Mouse (Mus musculus) heart, postnatal 14 days (tissue): ENCODE measurements around the gene Gm43738. TPM values are rescaled to one million over a fixed set of nuclear protein-coding genes. Genes with fewer than 3 reads are reported as not detected.
A peak's percentile ranks its signal among the peaks of the same experiment; 100 is the strongest.

Experiments used
- DNase-seq, 2 experiments: peaks; one replicate each; pipeline ENCODE4 v3.0.0; 2021 to 2022
- intact Hi-C: fragments of 180-260 bp; cut with DNase I; formaldehyde crosslinking; loops from one replicate; pipeline ENCODE4 v1.15.1; 2025
- long read RNA-seq, 2 experiments: library from polyadenylated mRNA; stranded (forward); transcript quantifications; one replicate each; pipeline ENCODE4 v2.0.0; 2021
- total RNA-seq, 2 experiments: library from RNA; stranded (reverse); gene quantifications; 2 replicates each; pipeline ENCODE4 v1.2.3; 2021

Gm43738 gene
- not detected for total RNA-seq
- long read RNA-seq, experiment 1, partial matches to known transcripts = 0 of 2 reads
- long read RNA-seq, experiment 1, other reads (novel, unspliced or antisense) = 2 of 2 reads
- long read RNA-seq, experiment 2, partial matches to known transcripts = 0 of 2 reads
- long read RNA-seq, experiment 2, other reads (novel, unspliced or antisense) = 2 of 2 reads

GRCm38 (mm10) chr3:89100811-89101210, at the start of gene Gm43738:
TSS of gene Gm43738 (minus strand) at chr3:89101099.
- no peak for DNase-seq
- intact Hi-C loops = loop anchor here (5.0 kb wide), 1 partner anchor 66 kb away; no protein-coding TSS in a partner anchor

- no peak for DNase-seq
- intact Hi-C loops = no loop called here
These were observed 47.7 kb upstream of the Gm43738 start for GRCm38 (mm10) chr3:89148567-89148966.

DNA sequence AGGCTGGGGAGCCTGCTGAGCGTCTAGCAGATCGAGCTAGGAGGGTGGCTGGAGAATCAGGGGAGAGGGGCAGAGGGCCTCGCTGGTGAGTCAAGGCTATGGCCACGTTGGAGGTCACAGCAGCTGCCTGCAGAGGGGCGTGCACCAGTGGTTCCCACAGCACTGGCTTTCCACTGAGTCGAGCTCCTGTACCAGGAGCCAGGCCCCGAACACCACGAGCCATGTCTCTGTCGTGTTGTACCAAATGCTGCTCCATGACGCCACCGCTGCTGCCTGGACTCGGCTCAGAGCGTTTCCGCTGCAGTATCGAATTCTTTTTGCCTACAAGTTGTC, 47.0 kb upstream of the Gm43738 start:
- intact Hi-C loops = no loop called here
- DNase-seq = no peak

GRCm38 (mm10) chr3:89147101-89147978, 46.4 kb upstream of the Gm43738 start:
- intact Hi-C loops = no loop called here
- DNase-seq = no peak

DNA sequence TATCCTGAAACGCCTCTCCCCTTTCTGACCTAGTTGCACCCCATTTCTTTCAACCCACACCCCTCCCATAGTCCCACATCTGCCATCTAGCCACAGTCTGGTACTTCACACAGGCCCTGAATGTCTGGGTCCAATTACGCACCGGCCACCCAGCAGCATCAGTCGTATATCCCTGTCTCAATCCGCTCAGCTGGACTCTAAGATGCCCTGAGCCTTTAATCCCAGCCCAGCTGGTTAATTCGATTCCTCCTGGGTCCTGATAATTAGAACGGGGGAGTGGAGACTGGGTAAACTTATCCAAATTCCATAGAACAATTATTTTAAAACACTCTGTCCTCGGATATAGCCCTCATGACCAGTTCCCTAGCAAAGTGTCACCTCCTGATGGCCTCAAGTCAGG, 44.7 kb upstream of the Gm43738 start:
- no peak for DNase-seq
- intact Hi-C loops = no loop called here

DNA sequence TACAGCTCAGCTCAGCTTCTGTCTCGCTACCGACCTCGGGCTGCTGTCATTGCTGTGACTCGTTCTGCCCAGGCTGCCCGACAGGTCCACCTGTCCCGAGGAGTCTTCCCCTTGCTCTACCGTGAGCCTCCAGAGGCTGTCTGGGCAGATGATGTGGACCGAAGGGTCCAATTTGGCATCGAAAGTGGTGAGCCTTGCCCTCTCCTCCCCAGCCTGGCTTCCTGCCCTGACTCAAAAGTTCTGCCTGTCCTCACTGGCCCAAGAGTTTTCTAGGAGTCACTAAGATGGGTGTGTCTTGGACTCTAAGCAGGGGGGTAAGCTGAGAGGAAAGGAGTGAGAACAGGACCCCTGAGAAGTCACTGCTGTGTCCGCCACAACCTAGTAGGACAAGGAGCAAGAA, 43.9 kb upstream of the Gm43738 start:
- DNase-seq = no peak
- intact Hi-C loops = no loop called here

GRCm38 (mm10) chr3:89136365-89136764, 35.5 kb upstream of the Gm43738 start:
- DNase-seq = no peak
- intact Hi-C loops = no loop called here

GRCm38 (mm10) chr3:89135958-89136357, 35.1 kb upstream of the Gm43738 start, which contains the start of gene Pklr:
TSS of gene Pklr (plus strand) at chr3:89136142.
- DNase-seq = no peak
- intact Hi-C loops = no loop called here

DNA sequence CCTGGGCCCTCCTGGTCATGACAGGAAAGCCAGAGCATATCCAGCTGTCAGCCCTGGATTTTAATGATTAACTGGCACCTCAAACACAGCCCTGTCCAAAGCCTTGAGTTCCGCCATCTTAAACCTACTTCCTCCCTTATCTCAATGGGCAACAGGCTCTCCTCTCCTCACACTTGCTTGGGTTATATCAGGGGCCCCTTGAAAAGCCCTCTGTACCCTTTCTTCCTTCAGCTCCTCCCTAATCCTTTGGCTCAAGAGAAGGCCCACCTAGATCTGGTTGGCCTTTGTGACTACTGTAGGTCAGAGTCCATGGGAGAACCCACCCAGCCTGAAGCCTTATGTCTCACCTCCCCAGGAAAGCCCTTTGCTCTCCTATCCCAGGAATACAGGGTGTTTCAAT, 32.9 kb upstream of the Gm43738 start:
- no peak for DNase-seq
- intact Hi-C loops = no loop called here

DNA sequence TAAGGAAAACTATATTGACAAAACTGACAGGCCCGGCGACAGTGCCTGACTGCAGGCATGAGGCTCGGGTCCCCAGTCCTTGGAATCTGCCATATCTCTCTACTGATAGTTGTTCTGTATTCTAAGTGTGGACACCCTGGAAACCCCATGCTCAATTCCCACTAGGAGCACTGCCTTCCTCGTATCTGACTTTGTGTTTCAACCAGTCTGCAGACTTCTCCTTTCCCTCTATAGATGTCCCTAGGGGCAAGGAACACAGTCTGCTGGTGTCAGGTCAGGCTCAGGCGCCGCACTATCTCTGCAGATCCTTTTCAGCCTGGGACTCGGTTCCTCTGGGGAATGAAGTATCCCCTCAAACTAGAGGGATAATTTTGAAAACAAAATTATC, 32.2 kb upstream of the Gm43738 start:
- DNase-seq = no peak
- intact Hi-C loops = no loop called here

GRCm38 (mm10) chr3:89132285-89133062, 31.6 kb upstream of the Gm43738 start:
- DNase-seq = peak; percentile 13 to 32
- intact Hi-C loops = no loop called here

DNA sequence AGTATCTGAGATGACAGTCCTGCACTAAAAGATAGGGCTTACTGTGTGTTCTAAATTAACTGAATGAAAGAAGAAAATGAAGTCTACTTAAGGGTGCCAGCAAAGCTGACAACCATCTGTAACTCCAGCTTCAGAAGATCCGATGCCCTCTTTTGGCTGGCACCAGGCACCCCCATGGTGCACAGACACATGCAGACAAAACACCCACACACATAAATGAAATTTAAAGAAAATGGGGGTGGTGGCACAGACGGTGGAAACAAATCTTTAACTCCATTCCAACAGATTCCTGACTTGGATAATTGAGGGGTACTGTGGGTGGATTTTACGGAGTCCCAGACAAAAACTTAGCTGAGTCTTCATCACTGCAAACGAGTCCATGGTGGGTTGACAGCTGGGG, 30.9 kb upstream of the Gm43738 start:
- intact Hi-C loops = no loop called here
- DNase-seq = no peak

GRCm38 (mm10) chr3:89129908-89130307, 29.0 kb upstream of the Gm43738 start:
- intact Hi-C loops = no loop called here
- DNase-seq = no peak

DNA sequence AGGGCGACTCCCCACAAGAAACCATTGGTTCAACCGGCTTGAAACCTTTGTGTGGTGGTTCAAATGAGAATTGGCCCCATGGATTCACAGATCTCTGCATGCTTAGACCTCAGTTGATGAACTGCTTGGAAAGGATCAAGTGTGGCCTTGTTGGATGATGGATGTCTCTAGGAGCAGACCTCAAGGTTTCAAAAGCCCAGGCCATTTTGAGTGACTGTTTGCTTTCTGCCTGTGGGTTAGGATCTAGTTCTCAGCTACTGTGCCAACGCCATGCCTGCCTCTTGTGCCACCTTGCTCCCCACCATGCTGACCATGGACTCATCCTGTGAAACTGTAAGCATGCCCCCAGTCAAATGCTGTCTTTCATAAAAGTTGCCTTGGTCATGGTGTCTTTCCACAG, 25.1 kb upstream of the Gm43738 start:
- no peak for DNase-seq
- intact Hi-C loops = no loop called here

GRCm38 (mm10) chr3:89124241-89124640, 23.3 kb upstream of the Gm43738 start:
- intact Hi-C loops = no loop called here
- peak; percentile 44 to 49 for DNase-seq

- intact Hi-C loops = no loop called here
- DNase-seq = peak; percentile 30 to 50
These were observed 22.4 kb upstream of the Gm43738 start for GRCm38 (mm10) chr3:89123313-89123712.

DNA sequence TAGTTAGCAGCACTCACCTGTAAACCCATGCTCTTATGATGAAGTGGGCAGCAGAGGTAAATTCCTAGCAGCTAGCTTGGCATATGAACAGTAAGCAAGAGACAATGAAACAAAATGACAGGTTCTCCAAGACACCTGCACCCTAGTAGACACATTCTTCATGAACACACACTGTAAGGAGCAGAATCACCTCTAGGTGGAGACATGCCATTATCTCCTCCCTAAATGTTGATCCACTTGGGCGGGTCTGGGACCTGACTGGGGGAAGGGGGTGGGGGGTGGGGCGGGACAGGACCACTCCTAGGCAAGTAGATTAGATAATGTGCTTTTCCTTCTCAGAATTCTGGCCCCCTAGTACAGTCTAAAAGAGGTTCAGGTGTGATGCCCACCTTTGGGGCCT, 14.6 kb upstream of the Gm43738 start:
- peak in 1 of 2 experiments; percentile 31 for DNase-seq
- intact Hi-C loops = loop anchor here (5.0 kb wide), 1 partner anchor 42 kb away; no protein-coding TSS in a partner anchor

- intact Hi-C loops = no loop called here
These were observed 12.2 kb upstream of the Gm43738 start for GRCm38 (mm10) chr3:89113058-89113457.

DNA sequence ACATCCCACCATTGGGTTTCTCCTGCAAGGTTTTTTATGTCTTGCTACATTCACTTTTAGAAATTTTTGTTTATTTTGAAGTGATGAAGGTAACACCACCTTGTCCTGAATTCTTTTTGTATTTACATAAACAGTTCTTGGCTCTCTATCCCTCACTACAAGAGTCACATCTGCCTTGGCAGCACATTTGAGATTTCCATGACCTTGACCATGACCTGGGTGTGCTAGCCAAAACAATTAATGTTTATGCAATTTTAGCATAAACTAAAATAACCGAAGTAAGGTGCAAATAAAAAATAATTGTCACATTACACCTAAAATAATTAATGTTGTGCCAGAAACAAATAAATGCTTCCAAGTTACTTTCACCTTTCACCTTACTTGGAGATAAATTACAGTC, 7.2 kb upstream of the Gm43738 start:
- no peak for DNase-seq
- intact Hi-C loops = no loop called here

More at GRCm38 (mm10) chr3:89113058-89113457, 12.2 kb upstream of the Gm43738 start:
- DNase-seq = no peak

GRCm38 (mm10) chr3:89107545-89107944, 6.6 kb upstream of the Gm43738 start:
- intact Hi-C loops = no loop called here
- DNase-seq = no peak

DNA sequence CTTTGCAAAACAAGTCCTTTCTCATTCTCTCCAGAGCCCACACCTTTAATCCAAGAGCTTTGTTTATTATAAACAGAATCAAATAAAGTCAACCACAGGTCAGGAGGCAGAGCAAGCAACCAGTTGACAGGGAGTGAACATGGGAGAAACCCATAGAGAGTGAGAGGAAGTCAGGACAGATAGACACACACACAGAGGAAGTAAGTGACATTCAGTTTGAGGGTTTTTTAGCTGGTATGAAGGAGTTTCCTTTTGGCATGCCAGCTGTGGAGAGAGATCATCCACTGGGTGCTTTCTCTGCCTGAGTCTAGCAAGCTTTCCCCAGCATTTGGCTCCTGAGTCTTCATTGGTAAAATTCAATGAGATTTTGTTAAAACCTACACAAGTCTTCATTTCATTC, 6.0 kb upstream of the Gm43738 start:
- no peak for DNase-seq
- intact Hi-C loops = no loop called here
